Mouse (Mus musculus) midbrain, embryonic 11.5 days (tissue): ENCODE measurements at regions not wholly inside any gene's neighbourhood (a gene's known extent, or its start where the extent isn't known, plus 50 kb on each side); places are given as distances from the start of the nearest gene placed in this dataset.

ENCODE experiments used
- ATAC-seq: fragments of 200-750 bp; cut with Nextera tagmentation; 2 replicates; pipeline ENCODE4 v1.8.0; 2017; ENCODE audit warnings: moderate TSS enrichment, moderate library complexity; ENCODE audit not compliant: low FRiP score
- DNase-seq: peaks from one replicate; pipeline ENCODE4 v3.0.0; 2015; ENCODE audit warnings: low spot score; ENCODE audit errors: missing footprints
- H3K27ac ChIP-seq: fragments of 300-500 bp; sonication (generic); 2 replicates; pipeline ENCODE4 v1.5.1; 2014; ENCODE audit warnings: low read depth, low read length
- H3K27me3 ChIP-seq: fragments of 300-500 bp; sonication (generic); 2 replicates; pipeline ENCODE4 v1.6.1; 2014; ENCODE audit warnings: mild to moderate bottlenecking, low read length, moderate library complexity, mixed read lengths; ENCODE audit not compliant: control insufficient read depth, insufficient read depth
- H3K36me3 ChIP-seq: fragments of 300-500 bp; sonication (generic); 2 replicates; pipeline ENCODE4 v1.6.1; 2014; ENCODE audit warnings: mild to moderate bottlenecking, low read length, moderate library complexity, mixed read lengths; ENCODE audit not compliant: control insufficient read depth, insufficient read depth
- H3K4me1 ChIP-seq: fragments of 300-500 bp; sonication (generic); 2 replicates; pipeline ENCODE4 v1.6.1; 2014; ENCODE audit warnings: low read length; ENCODE audit not compliant: control insufficient read depth, insufficient read depth
- H3K4me2 ChIP-seq: fragments of 300-500 bp; sonication (generic); 2 replicates; pipeline ENCODE4 v1.6.1; 2014; ENCODE audit warnings: mild to moderate bottlenecking, moderate library complexity
- H3K4me3 ChIP-seq: fragments of 300-500 bp; sonication (generic); 2 replicates; pipeline ENCODE4 v1.5.1; 2014; ENCODE audit warnings: low read depth, low read length
- H3K9ac ChIP-seq: fragments of 300-500 bp; sonication (generic); 2 replicates; pipeline ENCODE4 v1.6.1; 2014; ENCODE audit warnings: low read length
- H3K9me3 ChIP-seq: fragments of 300-500 bp; sonication (generic); 2 replicates; pipeline ENCODE4 v1.6.1; 2016; ENCODE audit warnings: low read length; ENCODE audit not compliant: control insufficient read depth
- WGBS: fragments of 180-500 bp; shearing (Covaris S2); extraction: QIAGEN DNeasy Blood & Tissue Kit; methylation state at CpG from one replicate; pipeline ENCODE4 v1.1.7; 2014; 5-methylcytosine and 5-hydroxymethylcytosine counted together

GRCm38 (mm10) chr11:88778326-88778725, 60.0 kb upstream of the Msi2 start:
- no peak overlapping the region for H3K9ac ChIP-seq
- WGBS: 92% methylated on average over 6 of the region's 6 CpGs
- H3K4me1 ChIP-seq: peaks cover 3% of the 10 kb centered on the region; the same call in 1 of the 2 replicates
- DNase-seq: no peak
- no peak overlapping the region for H3K4me2 ChIP-seq
- H3K27ac ChIP-seq: no peak overlapping the region
- no peaks in the 10 kb centered on the region for H3K9me3 ChIP-seq
- no peak overlapping the region for H3K4me3 ChIP-seq
- no peaks in the 10 kb centered on the region for H3K36me3 ChIP-seq
- ATAC-seq: no peak
- no peaks in the 10 kb centered on the region for H3K27me3 ChIP-seq

- Histone ChIP-seq H3K4me1 (peaks cover 4% of the 10 kb centered on the region; the same call in 1 of the 2 replicates), H3K27ac (peak overlapping the region; percentile 63), H3K36me3 (no peaks in the 10 kb centered on the region), H3K9ac (no peak overlapping the region), H3K4me3 (no peak overlapping the region), H3K27me3 (no peaks in the 10 kb centered on the region), H3K9me3 (no peaks in the 10 kb centered on the region), H3K4me2 (no peak overlapping the region)
- no peak for DNase-seq
- 26% methylated on average over 4 of the region's 4 CpGs for WGBS
- peak; percentile 75 for ATAC-seq
These were observed 56.2 kb upstream of the Msi2 start for GRCm38 (mm10) chr11:88774401-88774931.

- DNase-seq: no peak
- 72% methylated on average over 6 of the region's 6 CpGs for WGBS
These were observed 55.6 kb upstream of the Msi2 start for GRCm38 (mm10) chr11:88773961-88774360.

GRCm38 (mm10) chr11:88770405-88770804, 52.1 kb upstream of the Msi2 start:
- Histone ChIP-seq H3K27me3 (no peaks in the 10 kb centered on the region), H3K27ac (no peak overlapping the region), H3K36me3 (no peaks in the 10 kb centered on the region), H3K9ac (no peak overlapping the region), H3K4me2 (no peak overlapping the region), H3K4me3 (no peak overlapping the region), H3K4me1 (peaks cover 4% of the 10 kb centered on the region; the same call in 1 of the 2 replicates), H3K9me3 (no peaks in the 10 kb centered on the region)
- WGBS: 80% methylated on average over 7 of the region's 7 CpGs
- DNase-seq (no peak), ATAC-seq (no peak)

More at GRCm38 (mm10) chr11:88773961-88774360, 55.6 kb upstream of the Msi2 start:
- Histone ChIP-seq H3K4me2 (no peak overlapping the region), H3K9me3 (no peaks in the 10 kb centered on the region), H3K4me1 (peaks cover 4% of the 10 kb centered on the region; the same call in 1 of the 2 replicates), H3K4me3 (no peak overlapping the region), H3K27ac (peak overlapping the region; percentile 63), H3K9ac (no peak overlapping the region), H3K36me3 (no peaks in the 10 kb centered on the region), H3K27me3 (no peaks in the 10 kb centered on the region)
- 0 out of 2 replicates have a peak, but pooled peaks have one; percentile 38 for ATAC-seq
